22 mouse cellular contexts compared by ENCODE assay signal in the genomic region with DNA sequence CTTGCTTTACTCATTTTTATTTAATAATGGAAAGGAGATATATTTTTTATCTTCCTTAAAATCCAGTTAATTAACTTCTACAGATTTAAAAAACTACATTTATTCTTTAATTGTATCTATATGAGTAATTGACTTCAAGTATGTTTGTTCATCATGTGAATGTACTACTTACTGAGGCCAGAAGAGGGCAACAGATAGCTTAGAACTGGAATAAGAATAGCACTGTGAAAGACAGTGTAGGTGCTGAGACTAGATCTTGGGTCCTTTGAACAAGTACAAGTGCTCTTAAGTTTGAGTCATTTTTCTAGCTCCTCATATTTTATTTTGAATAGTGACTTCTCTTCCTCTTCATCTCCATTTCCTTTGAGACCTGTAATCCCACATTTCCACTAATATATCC.
DNase-seq lines count a peak whose midpoint lies in the region; ATAC-seq and TF ChIP-seq lines count a peak whose summit lies in the region.
"Had no signal": no experiment of that assay in that cellular context is flagged by ENCODE, and none has a peak within 500 bp of the region (broad histone marks: within the 10 kb centered on the region; RNA-seq: fewer than 3 reads in every experiment).

No protein-coding gene starts in this region.

- no peak for DNase-seq in layer of hippocampus, adult 2 months (ENCODE audit: low spot score in 2 of 2)
- no peak for DNase-seq in layer of hippocampus, postnatal 14 days (ENCODE audit: low spot score in 2 of 2)
- DNase-seq in ES-CJ7 (ENCODE audit: low read depth, low spot score) (peak; percentile 50), R1 (ENCODE audit: low read depth, low spot score) (peak; percentile 44)
- DNase-seq in cerebellum, adult 11 months = no peak
- no peak for DNase-seq in cerebellum, adult 18-20 months
- DNase-seq: adrenal gland, postnatal 25 days; cerebellum, adult 8-10 months; cerebellum, postnatal 14 days; forebrain, postnatal 0 days; gastrocnemius, postnatal 14 days; heart, adult 2 months; heart, postnatal 14 days; kidney, adult 18-20 months had no signal

- H3K4me3 ChIP-seq in layer of hippocampus, adult 2 months = no peak overlapping the region
- H3K4me3 ChIP-seq: embryonic facial prominence, embryonic 13.5 days; forebrain, embryonic 12.5 days; heart, adult 2 months; heart, embryonic 15.5 days; hindbrain, embryonic 13.5 days; intestine, embryonic 15.5 days had no signal

- TF ChIP-seq CTCF in layer of hippocampus, adult 2 months (conservative IDR thresholded peaks at IDR 0.05) = peak; percentile 36; the same call in 1 of the 2 replicates

- ATAC-seq in inflammation-experienced regulatory T-cells, adult 6 months = no peak
- ATAC-seq: forebrain, postnatal 0 days; hindbrain, postnatal 0 days; intestine, embryonic 15.5 days; Patski had no signal

- no peak overlapping the region for H3K27ac ChIP-seq in layer of hippocampus, adult 2 months
- H3K27ac ChIP-seq: embryonic facial prominence, embryonic 13.5 days; forebrain, embryonic 12.5 days; heart, adult 2 months; heart, embryonic 15.5 days; hindbrain, embryonic 13.5 days; hindbrain, postnatal 0 days; intestine, embryonic 15.5 days had no signal

Comparison
In these comparisons a context has a peak if more than half of its experiments do, and no peak if none do; other contexts are left out.
1. DNase-seq: peak in ES-CJ7 (single experiment) and R1 (single experiment); none in layer of hippocampus, adult 2 months (0 of 2), layer of hippocampus, postnatal 14 days (0 of 2), cerebellum, adult 11 months (single experiment) and cerebellum, adult 18-20 months (0 of 2).